Mouse (Mus musculus) cerebellum, adult 2 months (tissue): Measurements from ENCODE around the gene Wnt5a.

Source experiments
- CTCF ChIP-seq: fragments of 200-500 bp; IDR thresholded peaks from 2 replicates; pipeline ENCODE4 v1.5.1; 2011; ENCODE audit warnings: low read depth, mild to moderate bottlenecking, control low read depth, low read length, moderate library complexity, borderline replicate concordance; ENCODE audit not compliant: insufficient read depth
- POLR2A ChIP-seq: fragments of 200-500 bp; IDR thresholded peaks from 2 replicates; pipeline ENCODE4 v1.6.1; 2011; ENCODE audit warnings: low read length, control low read depth, borderline replicate concordance; ENCODE audit not compliant: insufficient read depth

DNA sequence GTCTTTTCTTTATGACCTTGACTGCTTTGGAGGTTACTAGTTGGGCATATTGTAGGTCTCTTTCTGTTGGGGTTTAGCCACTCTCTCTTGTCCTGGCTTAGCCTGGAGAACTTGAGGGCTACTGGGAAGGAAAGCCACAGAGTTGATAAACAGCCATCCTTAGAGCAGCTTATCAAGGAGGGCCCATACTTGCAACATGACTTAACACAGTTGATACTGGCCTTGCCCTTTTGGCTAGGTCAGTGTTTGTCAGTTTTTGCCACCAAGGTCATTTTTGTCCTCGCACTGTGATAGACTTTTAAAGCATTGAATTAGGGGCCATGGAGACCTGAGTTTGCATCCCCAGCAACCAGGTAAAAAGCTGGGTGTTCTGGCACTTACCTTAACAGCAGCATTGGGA is 23.7 kb upstream of the Wnt5a start:
- TF ChIP-seq CTCF = no peak
- no peak for TF ChIP-seq POLR2A
